Mouse (Mus musculus): ENCODE results near the gene Mfsd11. TPM values are rescaled to one million over a fixed set of nuclear protein-coding genes. Genes with fewer than 3 reads are reported as not detected.

The Mfsd11 gene
- polyA plus RNA-seq, 1 experiment from 2014 or later: 41.1 TPM

DNA sequence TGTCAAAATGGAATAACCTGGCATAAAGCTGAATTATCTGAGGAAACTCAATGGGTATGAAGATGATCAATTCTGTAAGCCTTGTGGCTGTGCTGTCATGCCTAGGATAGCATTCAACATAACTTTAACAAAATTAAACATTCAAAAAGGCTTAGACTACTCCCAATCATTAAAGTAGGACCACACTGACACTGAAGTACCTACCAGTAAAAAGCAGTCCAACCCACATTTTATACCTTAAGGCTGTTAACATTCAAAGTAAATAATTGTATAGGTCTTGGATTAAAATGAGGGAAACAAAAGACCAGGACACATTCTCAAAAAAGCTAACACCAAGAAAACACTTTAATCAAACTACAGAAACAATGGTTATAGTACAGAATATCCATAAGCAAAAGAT lies 2.7 kb upstream of the Mfsd11 start:
- Histone ChIP-seq H3K4me3 (ENCODE audit: low read depth, low read length) (no peak overlapping the region), H3K4me1 (ENCODE audit: control insufficient read depth, insufficient read depth, low read length) (peaks cover 16% of the 10 kb centered on the region), H3K36me3 (ENCODE audit: control insufficient read depth, insufficient read depth, low read length) (no peaks in the 10 kb centered on the region), H3K9ac (ENCODE audit: low read length) (no peak overlapping the region), H3K27ac (ENCODE audit: low read depth, low read length) (no peak overlapping the region), H3K9me3 (ENCODE audit: control insufficient read depth, low read length) (no peaks in the 10 kb centered on the region), H3K4me2 (ENCODE audit: low read depth) (no peak overlapping the region), H3K27me3 (ENCODE audit: control insufficient read depth, insufficient read depth, low read length) (no peaks in the 10 kb centered on the region)
- ATAC-seq (ENCODE audit: insufficient read depth, low FRiP score, low TSS enrichment): no peak
- DNase-seq (ENCODE audit: low spot score): no peak

DNA sequence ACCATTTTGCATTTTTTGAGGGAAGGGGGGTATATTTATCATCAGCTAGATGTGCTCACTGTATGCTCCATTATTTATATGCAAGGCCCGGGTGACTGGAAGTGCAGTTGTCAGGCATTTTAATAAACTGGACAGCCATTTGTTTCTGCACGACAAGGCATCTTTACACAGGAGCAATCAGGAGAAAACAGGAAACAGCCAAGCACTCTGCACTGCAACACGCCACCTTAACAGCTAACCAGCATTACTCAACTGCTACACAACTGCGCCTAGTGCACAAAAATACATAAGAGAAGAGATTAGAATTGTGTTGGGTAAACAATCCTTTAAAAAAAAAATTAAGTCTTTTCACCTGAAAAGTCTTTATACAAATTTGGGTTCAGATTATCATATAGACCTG lies 2.2 kb upstream of the Mfsd11 start:
- 75% methylated on average over 4 of the region's 4 CpGs for WGBS
- Histone ChIP-seq H3K4me1 (ENCODE audit: control insufficient read depth, insufficient read depth, low read length) (peaks cover 16% of the 10 kb centered on the region), H3K4me2 (ENCODE audit: low read depth) (peak overlapping the region; percentile 87; the same call in 1 of the 2 replicates), H3K27me3 (ENCODE audit: control insufficient read depth, insufficient read depth, low read length) (no peaks in the 10 kb centered on the region), H3K27ac (ENCODE audit: low read depth, low read length) (no peak overlapping the region), H3K36me3 (ENCODE audit: control insufficient read depth, insufficient read depth, low read length) (no peaks in the 10 kb centered on the region), H3K4me3 (ENCODE audit: low read depth, low read length) (peak overlapping the region; percentile 73), H3K9me3 (ENCODE audit: control insufficient read depth, low read length) (no peaks in the 10 kb centered on the region), H3K9ac (ENCODE audit: low read length) (no peak overlapping the region)
- ATAC-seq (ENCODE audit: insufficient read depth, low FRiP score, low TSS enrichment) (no peak), DNase-seq (ENCODE audit: low spot score) (no peak)

DNA sequence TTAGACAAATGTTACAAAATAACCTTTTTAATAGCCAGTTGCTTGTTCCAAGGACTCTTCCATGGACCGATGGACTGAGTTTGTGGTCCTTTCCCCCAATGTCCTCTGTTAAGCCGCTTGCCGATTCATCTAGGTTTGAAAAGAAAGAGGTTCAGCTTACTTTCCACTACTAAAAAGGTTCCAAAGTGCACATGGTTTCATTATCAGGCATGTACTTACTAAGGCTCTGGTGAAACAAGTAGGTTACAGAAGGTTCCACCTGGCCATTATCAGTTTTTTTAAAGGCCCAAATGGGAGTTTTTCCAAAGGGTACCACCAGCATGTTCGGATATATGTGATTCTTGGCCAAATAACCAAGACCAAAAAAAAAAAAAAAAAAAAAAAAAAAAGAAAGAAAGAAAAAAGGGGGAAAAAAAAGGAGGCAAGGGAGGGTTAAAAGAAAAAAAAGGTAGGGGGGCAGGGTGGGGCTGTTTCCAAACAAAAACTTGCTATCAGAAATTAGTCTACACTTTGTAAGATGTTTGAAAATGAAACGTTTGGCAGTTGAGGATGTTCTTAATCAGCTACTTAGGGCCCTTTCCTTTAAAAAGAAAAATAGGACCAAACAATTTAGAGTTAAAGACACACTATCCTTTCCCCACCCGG lies 1.3 kb upstream of the Mfsd11 start:
- ATAC-seq (ENCODE audit: insufficient read depth, low FRiP score, low TSS enrichment) (no peak), DNase-seq (ENCODE audit: low spot score) (no peak)
- H3K4me2 ChIP-seq (ENCODE audit: low read depth): peak overlapping the region; percentile 87
- H3K9ac ChIP-seq (ENCODE audit: low read length): peak overlapping the region; percentile 97
- no peak overlapping the region for H3K27ac ChIP-seq (ENCODE audit: low read depth, low read length)
- H3K4me1 ChIP-seq (ENCODE audit: control insufficient read depth, insufficient read depth, low read length): peaks cover 16% of the 10 kb centered on the region
- WGBS: 52% methylated on average over 6 of the region's 6 CpGs
- H3K9me3 ChIP-seq (ENCODE audit: control insufficient read depth, low read length): no peaks in the 10 kb centered on the region
- H3K36me3 ChIP-seq (ENCODE audit: control insufficient read depth, insufficient read depth, low read length): no peaks in the 10 kb centered on the region
- H3K27me3 ChIP-seq (ENCODE audit: control insufficient read depth, insufficient read depth, low read length): no peaks in the 10 kb centered on the region
- H3K4me3 ChIP-seq (ENCODE audit: low read depth, low read length): peak overlapping the region; percentile 73

DNA sequence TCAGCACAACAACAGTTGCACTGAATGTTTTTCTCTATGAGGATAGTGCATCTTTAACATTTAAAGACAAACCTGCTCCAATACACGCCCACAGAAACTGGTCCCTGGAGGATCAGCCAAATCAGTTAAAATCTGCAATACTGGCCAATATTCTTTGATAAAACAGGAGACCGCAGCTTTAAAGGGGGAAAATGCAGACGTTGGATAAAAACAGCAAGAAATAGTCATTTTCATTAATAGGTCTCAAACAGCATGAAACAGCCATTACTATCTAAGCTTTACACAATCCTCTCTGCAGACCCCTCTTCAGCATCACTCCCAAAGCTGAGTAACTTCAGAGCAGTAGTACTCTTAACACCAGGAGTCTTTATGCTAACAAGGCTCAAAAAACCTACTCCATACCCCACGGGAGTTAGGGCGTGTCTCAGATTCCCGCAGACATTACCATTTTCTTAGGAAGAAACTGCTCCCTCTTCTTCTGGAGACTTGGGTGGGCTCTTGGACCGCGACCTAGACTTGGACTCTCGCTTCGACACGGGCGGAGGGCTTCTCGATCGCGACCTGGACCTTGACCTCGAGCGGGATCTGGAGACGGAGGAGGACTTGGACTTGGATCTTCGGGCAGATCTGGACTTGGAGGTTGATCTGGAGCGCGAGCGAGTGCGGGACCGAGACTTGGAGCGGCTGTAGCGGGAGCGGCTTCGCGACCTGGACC lies 507 bp upstream of the Mfsd11 start:
- H3K27ac ChIP-seq (ENCODE audit: low read depth, low read length): peak overlapping the region; percentile 97
- no peak for ATAC-seq (ENCODE audit: insufficient read depth, low FRiP score, low TSS enrichment)
- H3K27me3 ChIP-seq (ENCODE audit: control insufficient read depth, insufficient read depth, low read length): no peaks in the 10 kb centered on the region
- H3K4me2 ChIP-seq (ENCODE audit: low read depth): peak overlapping the region; percentile 87
- peak overlapping the region; percentile 97 for H3K9ac ChIP-seq (ENCODE audit: low read length)
- peak overlapping the region; percentile 73 for H3K4me3 ChIP-seq (ENCODE audit: low read depth, low read length)
- 1% methylated on average over 29 of the region's 29 CpGs for WGBS
- no peaks in the 10 kb centered on the region for H3K9me3 ChIP-seq (ENCODE audit: control insufficient read depth, low read length)
- peaks cover 16% of the 10 kb centered on the region for H3K4me1 ChIP-seq (ENCODE audit: control insufficient read depth, insufficient read depth, low read length)
- no peaks in the 10 kb centered on the region for H3K36me3 ChIP-seq (ENCODE audit: control insufficient read depth, insufficient read depth, low read length)
- DNase-seq (ENCODE audit: low spot score): no peak

DNA sequence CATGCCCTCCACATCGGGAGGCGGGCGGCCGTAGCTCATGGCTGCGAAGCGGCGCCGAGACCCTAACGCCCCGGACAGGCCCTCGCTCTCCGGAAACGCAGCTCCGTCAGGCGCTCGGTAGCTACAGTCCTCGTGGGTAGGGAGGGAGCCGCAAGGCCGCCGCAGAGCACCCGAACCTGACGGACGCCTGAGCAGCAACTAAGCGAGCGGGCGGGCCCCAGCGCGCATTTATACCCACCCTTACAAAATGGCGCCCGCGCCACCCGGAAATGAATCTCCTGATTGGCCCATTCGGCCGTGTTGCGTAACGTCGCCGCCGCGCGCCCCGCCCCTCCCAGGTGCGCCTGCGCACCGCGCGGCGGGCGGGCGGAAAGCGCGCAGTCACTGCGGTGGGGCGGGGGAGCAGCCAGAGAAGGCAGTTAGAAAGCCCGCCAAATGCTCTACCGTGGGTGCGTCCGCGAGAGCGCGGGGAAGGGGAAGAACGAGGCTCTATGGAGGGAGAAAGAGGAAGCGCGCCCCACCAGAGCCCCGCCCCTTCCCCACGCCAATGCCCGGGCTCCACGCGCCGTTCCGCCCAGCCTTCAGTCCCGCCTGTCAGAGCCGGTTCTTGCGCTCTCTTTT lies 761 bp downstream of the Mfsd11 start, which contains the start of gene Srsf2:
TSS of gene Srsf2 (minus strand) at position 204 of the 621 bp plus-strand sequence.
- Histone ChIP-seq H3K27me3 (ENCODE audit: control insufficient read depth, insufficient read depth, low read length) (no peaks in the 10 kb centered on the region), H3K36me3 (ENCODE audit: control insufficient read depth, insufficient read depth, low read length) (no peaks in the 10 kb centered on the region), H3K9ac (ENCODE audit: low read length) (peak within 1 kb of the TSS; percentile 97), H3K4me2 (ENCODE audit: low read depth) (peak within 1 kb of the TSS; percentile 87), H3K27ac (ENCODE audit: low read depth, low read length) (peak within 1 kb of the TSS; percentile 97), H3K4me1 (ENCODE audit: control insufficient read depth, insufficient read depth, low read length) (peaks cover 16% of the 10 kb centered on the region), H3K9me3 (ENCODE audit: control insufficient read depth, low read length) (no peaks in the 10 kb centered on the region), H3K4me3 (ENCODE audit: low read depth, low read length) (peak within 1 kb of the TSS; percentile 73)
- WGBS: 0% methylated on average over 72 of the region's 74 CpGs
- ATAC-seq (ENCODE audit: insufficient read depth, low FRiP score, low TSS enrichment) (peak; percentile 88), DNase-seq (ENCODE audit: low spot score) (peak; percentile 98)

DNA sequence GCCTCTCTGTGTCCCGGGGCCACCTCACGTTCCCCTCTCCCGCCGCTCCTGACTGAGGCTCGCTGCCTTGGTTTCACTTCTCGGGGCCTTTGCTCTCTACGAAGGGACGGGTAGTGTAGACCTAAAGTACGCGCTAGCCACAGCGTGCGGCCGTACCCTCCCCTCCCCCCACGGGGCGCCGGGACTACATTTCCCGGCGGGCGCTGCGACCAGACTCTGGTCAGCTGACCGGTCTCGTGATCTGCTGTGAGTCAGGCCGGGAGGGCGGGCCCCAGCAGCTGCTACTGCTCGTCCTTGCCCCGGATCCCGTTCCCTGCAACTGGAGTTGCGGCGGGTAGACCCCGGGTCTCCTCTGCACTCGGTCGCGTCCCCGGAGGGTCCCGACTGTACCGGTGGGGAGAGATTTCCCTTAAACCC lies 1.3 kb downstream of the Mfsd11 start:
- Histone ChIP-seq H3K4me2 (ENCODE audit: low read depth) (peak overlapping the region; percentile 87), H3K9me3 (ENCODE audit: control insufficient read depth, low read length) (no peaks in the 10 kb centered on the region), H3K4me3 (ENCODE audit: low read depth, low read length) (peak overlapping the region; percentile 73), H3K27me3 (ENCODE audit: control insufficient read depth, insufficient read depth, low read length) (no peaks in the 10 kb centered on the region), H3K4me1 (ENCODE audit: control insufficient read depth, insufficient read depth, low read length) (peaks cover 16% of the 10 kb centered on the region), H3K27ac (ENCODE audit: low read depth, low read length) (peak overlapping the region; percentile 97), H3K36me3 (ENCODE audit: control insufficient read depth, insufficient read depth, low read length) (no peaks in the 10 kb centered on the region), H3K9ac (ENCODE audit: low read length) (peak overlapping the region; percentile 97)
- under 1% methylated on average over 36 of the region's 36 CpGs for WGBS
- DNase-seq (ENCODE audit: low spot score) (peak; percentile 97), ATAC-seq (ENCODE audit: insufficient read depth, low FRiP score, low TSS enrichment) (peak; percentile 92)

DNA sequence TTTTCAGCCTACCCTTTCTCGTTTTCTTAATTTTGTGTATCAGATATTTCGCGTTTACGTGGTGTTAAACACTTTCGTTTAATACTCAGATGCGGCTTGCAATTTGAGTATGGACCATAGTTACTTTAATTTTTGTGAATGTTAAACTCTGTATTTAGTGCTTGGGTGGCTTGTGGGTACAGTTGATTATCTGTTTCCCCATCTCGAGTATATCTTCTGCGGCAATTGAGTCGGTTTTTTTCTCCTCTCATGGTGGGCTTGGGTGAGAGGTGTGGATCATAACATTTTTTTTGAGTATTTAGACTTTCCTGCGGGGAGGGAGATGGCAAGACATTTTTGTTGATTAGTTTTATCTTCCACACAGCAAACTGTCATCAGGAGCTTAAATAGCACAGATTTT lies 2.0 kb downstream of the Mfsd11 start:
- Histone ChIP-seq H3K9me3 (ENCODE audit: control insufficient read depth, low read length) (no peaks in the 10 kb centered on the region), H3K27me3 (ENCODE audit: control insufficient read depth, insufficient read depth, low read length) (no peaks in the 10 kb centered on the region), H3K9ac (ENCODE audit: low read length) (peak overlapping the region; percentile 97), H3K4me3 (ENCODE audit: low read depth, low read length) (peak overlapping the region; percentile 73), H3K27ac (ENCODE audit: low read depth, low read length) (no peak overlapping the region), H3K4me1 (ENCODE audit: control insufficient read depth, insufficient read depth, low read length) (peaks cover 16% of the 10 kb centered on the region), H3K36me3 (ENCODE audit: control insufficient read depth, insufficient read depth, low read length) (no peaks in the 10 kb centered on the region), H3K4me2 (ENCODE audit: low read depth) (peak overlapping the region; percentile 87)
- no peak for DNase-seq (ENCODE audit: low spot score)
- WGBS: 41% methylated on average over 10 of the region's 10 CpGs
- no peak for ATAC-seq (ENCODE audit: insufficient read depth, low FRiP score, low TSS enrichment)

DNA sequence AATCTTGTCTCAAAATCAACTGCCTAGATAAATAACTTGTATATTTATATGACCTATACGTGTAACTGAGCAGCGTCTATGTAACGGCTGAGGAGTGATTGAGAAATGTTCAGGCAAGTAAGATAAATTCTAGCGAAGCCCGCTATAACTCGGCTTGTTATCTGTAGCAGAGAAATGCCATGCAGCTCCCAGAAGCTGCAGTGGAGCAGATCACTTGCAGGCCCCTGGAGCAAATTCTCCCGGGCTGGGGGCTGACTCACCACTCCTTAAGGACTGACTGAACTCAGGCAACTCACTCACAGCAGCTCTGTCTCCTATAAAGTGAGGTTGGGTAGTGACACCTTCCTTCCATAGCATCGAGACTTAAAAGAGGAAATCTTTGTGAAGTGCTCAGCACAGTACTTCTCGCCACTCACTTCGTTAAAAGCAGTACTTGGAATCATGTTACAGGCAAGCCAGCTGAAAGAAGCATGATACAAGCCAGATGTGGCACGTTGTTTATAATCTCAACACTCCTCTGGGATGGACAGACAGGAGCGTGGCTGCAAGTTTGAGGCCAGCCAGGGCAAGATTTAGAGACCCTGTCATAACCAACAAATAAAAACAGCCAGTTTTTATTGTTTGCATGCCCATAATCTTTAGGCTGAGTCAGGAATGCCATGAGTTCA lies 5.1 kb downstream of the Mfsd11 start:
- Histone ChIP-seq H3K4me2 (ENCODE audit: low read depth) (no peak overlapping the region), H3K4me3 (ENCODE audit: low read depth, low read length) (no peak overlapping the region), H3K36me3 (ENCODE audit: control insufficient read depth, insufficient read depth, low read length) (no peaks in the 10 kb centered on the region), H3K9me3 (ENCODE audit: control insufficient read depth, low read length) (no peaks in the 10 kb centered on the region), H3K4me1 (ENCODE audit: control insufficient read depth, insufficient read depth, low read length) (peaks cover 7% of the 10 kb centered on the region; the same call in 1 of the 2 replicates), H3K9ac (ENCODE audit: low read length) (no peak overlapping the region), H3K27me3 (ENCODE audit: control insufficient read depth, insufficient read depth, low read length) (no peaks in the 10 kb centered on the region), H3K27ac (ENCODE audit: low read depth, low read length) (no peak overlapping the region)
- ATAC-seq (ENCODE audit: insufficient read depth, low FRiP score, low TSS enrichment) (no peak), DNase-seq (ENCODE audit: low spot score) (no peak)
- WGBS: 78% methylated on average over 12 of the region's 12 CpGs
